Mouse (Mus musculus): ENCODE results near the gene Actc1. TPM values are rescaled to one million over a fixed set of nuclear protein-coding genes. Genes with fewer than 3 reads are reported as not detected.

Actc1 gene
- total RNA-seq, 2 experiments from 2014 or later: not detected

- Histone ChIP-seq H3K4me3 (no peak overlapping the region), H3K27ac (no peak overlapping the region)
- DNase-seq (ENCODE audit: extremely low spot score in 1 of 2, low spot score in 2 of 2): no peak
- intact Hi-C loops (cut with DNase I): no loop called here
- TF ChIP-seq CTCF (IDR thresholded peaks at IDR 0.05): no peak
Measured at GRCm38 (mm10) chr2:114011838-114012237, 41.5 kb downstream of the Actc1 start.

- intact Hi-C loops (cut with DNase I): no loop called here
- H3K27ac ChIP-seq: no peak overlapping the region
- no peak for TF ChIP-seq CTCF (IDR thresholded peaks at IDR 0.05)
- H3K4me3 ChIP-seq: no peak overlapping the region
- DNase-seq (ENCODE audit: extremely low spot score in 1 of 2, low spot score in 2 of 2): no peak
Measured at GRCm38 (mm10) chr2:114008321-114008720, 45.0 kb downstream of the Actc1 start.

GRCm38 (mm10) chr2:113997484-113997883 is 55.9 kb downstream of the Actc1 start:
- TF ChIP-seq CTCF (IDR thresholded peaks at IDR 0.05): no peak
- no peak for DNase-seq (ENCODE audit: extremely low spot score in 1 of 2, low spot score in 2 of 2)
- Histone ChIP-seq H3K4me3 (no peak overlapping the region), H3K27ac (no peak overlapping the region)
- intact Hi-C loops (cut with DNase I): no loop called here

Other genes with a start within 250 kb of the Actc1 start
- gene Scg5, start 224.4 kb downstream of the Actc1 start, total RNA-seq (2021): 100 to 1,000 TPM; 497 to 540 TPM
- 1 to 10 TPM; 2.0 to 2.2 TPM for gene Arhgap11a, start 204.9 kb downstream of the Actc1 start, total RNA-seq (2021)
- 1 to 10 TPM; 5.3 to 6.8 TPM for gene Gjd2, start 39.9 kb downstream of the Actc1 start, total RNA-seq (2021)
- 10 to 100 TPM; 31.0 to 33.1 TPM for gene Aqr, start 133.5 kb upstream of the Actc1 start, total RNA-seq (2021)
- 10 to 100 TPM; 22.1 to 22.3 TPM for gene Zfp770, start 147.9 kb upstream of the Actc1 start, total RNA-seq (2021)

Data from left cerebral cortex, adult 2 months (tissue).